Mouse (Mus musculus): Measurements from ENCODE around the gene Kcnma1. TPM values are rescaled to one million over a fixed set of nuclear protein-coding genes. Genes with fewer than 3 reads are reported as not detected.

Kcnma1 gene
- polyA plus RNA-seq, 1 experiment from 2014 or later = 22.8 TPM

GRCm38 (mm10) chr14:23574136-23574535 lies 440.2 kb downstream of the Kcnma1 start:
- Histone ChIP-seq H3K9me3 (ENCODE audit: control insufficient read depth, low read length) (no peaks in the 10 kb centered on the region), H3K27ac (no peak overlapping the region), H3K4me2 (replicated peaks) (no peak overlapping the region), H3K4me1 (replicated peaks; ENCODE audit: control insufficient read depth, insufficient read depth, low read length) (no peaks in the 10 kb centered on the region), H3K36me3 (replicated peaks; ENCODE audit: control insufficient read depth, insufficient read depth) (no peaks in the 10 kb centered on the region), H3K27me3 (ENCODE audit: control insufficient read depth, insufficient read depth, low read length) (no peaks in the 10 kb centered on the region), H3K4me3 (replicated peaks; ENCODE audit: low read length) (no peak overlapping the region), H3K9ac (no peak overlapping the region)
- no peak for DNase-seq (ENCODE audit: low spot score)
- 87% methylated on average over 4 of the region's 4 CpGs for WGBS
- no peak for ATAC-seq (ENCODE audit: low FRiP score)

DNA sequence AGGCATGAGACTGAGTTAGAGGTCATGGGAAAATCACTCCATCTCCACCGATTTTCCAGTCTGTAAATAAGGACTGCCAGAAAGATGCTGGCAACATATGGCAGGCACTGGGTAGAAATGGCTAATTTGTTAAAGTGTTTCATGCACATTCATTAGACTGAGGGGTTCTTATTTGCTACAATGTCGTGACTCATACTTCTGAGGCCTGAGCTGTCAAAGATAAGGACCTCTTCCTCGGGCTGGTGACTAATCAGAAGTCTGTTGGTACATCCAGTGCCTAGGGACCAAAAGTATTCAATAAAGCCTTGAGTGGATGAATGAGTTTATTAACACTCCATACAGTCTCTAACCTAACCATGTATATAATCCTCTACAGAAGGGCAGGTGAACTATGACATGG lies 440.9 kb downstream of the Kcnma1 start:
- no peak overlapping the region for H3K27ac ChIP-seq
- H3K27me3 ChIP-seq (ENCODE audit: control insufficient read depth, insufficient read depth, low read length) = no peaks in the 10 kb centered on the region
- WGBS = 49% methylated on average over 3 of the region's 3 CpGs
- H3K9me3 ChIP-seq (ENCODE audit: control insufficient read depth, low read length) = no peaks in the 10 kb centered on the region
- no peaks in the 10 kb centered on the region for H3K4me1 ChIP-seq (replicated peaks; ENCODE audit: control insufficient read depth, insufficient read depth, low read length)
- ATAC-seq (ENCODE audit: low FRiP score) = no peak
- H3K36me3 ChIP-seq (replicated peaks; ENCODE audit: control insufficient read depth, insufficient read depth) = no peaks in the 10 kb centered on the region
- H3K4me2 ChIP-seq (replicated peaks) = no peak overlapping the region
- no peak for DNase-seq (ENCODE audit: low spot score)
- no peak overlapping the region for H3K9ac ChIP-seq
- H3K4me3 ChIP-seq (replicated peaks; ENCODE audit: low read length) = no peak overlapping the region

GRCm38 (mm10) chr14:23572778-23573177 lies 441.5 kb downstream of the Kcnma1 start:
- Histone ChIP-seq H3K9ac (no peak overlapping the region), H3K36me3 (replicated peaks; ENCODE audit: control insufficient read depth, insufficient read depth) (no peaks in the 10 kb centered on the region), H3K4me2 (replicated peaks) (no peak overlapping the region), H3K9me3 (ENCODE audit: control insufficient read depth, low read length) (no peaks in the 10 kb centered on the region), H3K4me1 (replicated peaks; ENCODE audit: control insufficient read depth, insufficient read depth, low read length) (no peaks in the 10 kb centered on the region), H3K27me3 (ENCODE audit: control insufficient read depth, insufficient read depth, low read length) (no peaks in the 10 kb centered on the region), H3K27ac (peak overlapping the region; percentile 43; the same call in 1 of the 2 replicates), H3K4me3 (replicated peaks; ENCODE audit: low read length) (no peak overlapping the region)
- DNase-seq (ENCODE audit: low spot score) = no peak
- 39% methylated on average over 1 of the region's 1 CpGs for whole genome bisulfite sequencing
- ATAC-seq (ENCODE audit: low FRiP score) = no peak

DNA sequence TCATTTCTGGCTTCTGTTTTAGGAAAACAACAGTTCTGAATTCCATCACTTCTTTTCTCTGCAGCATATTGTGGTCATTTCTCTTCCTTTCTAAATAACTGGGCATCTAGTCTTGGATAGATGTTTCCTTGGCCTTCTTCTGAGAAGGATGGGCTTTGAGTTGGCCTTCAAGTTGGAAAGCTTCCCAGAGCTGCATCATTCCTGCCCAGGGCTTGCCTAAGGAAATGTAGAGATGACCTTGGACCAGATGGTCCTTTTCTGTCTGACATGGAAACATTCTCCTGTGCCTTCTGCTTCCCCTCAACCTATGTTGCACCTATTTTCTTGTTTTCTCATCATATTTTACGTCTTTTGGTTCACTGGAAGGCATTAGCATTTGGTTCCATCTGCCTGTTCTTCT lies 444.0 kb downstream of the Kcnma1 start:
- DNase-seq (ENCODE audit: low spot score) (no peak), ATAC-seq (ENCODE audit: low FRiP score) (no peak)
- H3K36me3 ChIP-seq (replicated peaks; ENCODE audit: control insufficient read depth, insufficient read depth) = no peaks in the 10 kb centered on the region
- no peak overlapping the region for H3K27ac ChIP-seq
- WGBS = 62% methylated on average over 1 of the region's 1 CpGs
- no peak overlapping the region for H3K4me3 ChIP-seq (replicated peaks; ENCODE audit: low read length)
- H3K4me1 ChIP-seq (replicated peaks; ENCODE audit: control insufficient read depth, insufficient read depth, low read length) = no peaks in the 10 kb centered on the region
- H3K9me3 ChIP-seq (ENCODE audit: control insufficient read depth, low read length) = no peaks in the 10 kb centered on the region
- H3K27me3 ChIP-seq (ENCODE audit: control insufficient read depth, insufficient read depth, low read length) = no peaks in the 10 kb centered on the region
- no peak overlapping the region for H3K9ac ChIP-seq
- H3K4me2 ChIP-seq (replicated peaks) = no peak overlapping the region

DNA sequence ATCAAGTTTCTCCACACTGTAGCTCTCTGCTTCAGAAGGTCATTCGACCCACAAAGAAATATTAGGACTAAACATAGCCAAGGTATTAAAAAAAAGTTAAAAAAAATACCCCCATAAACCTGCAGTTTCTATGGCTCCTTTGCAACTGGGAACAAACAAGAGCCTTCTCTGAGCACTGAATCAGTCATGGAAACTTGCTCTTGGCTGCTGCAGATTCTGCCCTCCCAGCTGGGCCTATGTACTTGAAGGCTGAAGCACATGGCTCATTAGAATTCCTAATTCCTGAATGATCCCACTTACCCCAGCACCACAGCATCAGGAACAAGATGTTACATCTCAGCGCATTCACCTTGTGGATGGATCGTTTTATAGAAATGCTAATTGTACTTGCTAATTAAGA lies 448.4 kb downstream of the Kcnma1 start:
- H3K4me1 ChIP-seq (replicated peaks; ENCODE audit: control insufficient read depth, insufficient read depth, low read length) = no peaks in the 10 kb centered on the region
- no peak for ATAC-seq (ENCODE audit: low FRiP score)
- no peak overlapping the region for H3K27ac ChIP-seq
- H3K36me3 ChIP-seq (replicated peaks; ENCODE audit: control insufficient read depth, insufficient read depth) = no peaks in the 10 kb centered on the region
- DNase-seq (ENCODE audit: low spot score) = no peak
- H3K9ac ChIP-seq = no peak overlapping the region
- no peaks in the 10 kb centered on the region for H3K9me3 ChIP-seq (ENCODE audit: control insufficient read depth, low read length)
- H3K27me3 ChIP-seq (ENCODE audit: control insufficient read depth, insufficient read depth, low read length) = no peaks in the 10 kb centered on the region
- H3K4me3 ChIP-seq (replicated peaks; ENCODE audit: low read length) = no peak overlapping the region
- WGBS = 72% methylated on average over 3 of the region's 3 CpGs
- H3K4me2 ChIP-seq (replicated peaks) = no peak overlapping the region

GRCm38 (mm10) chr14:23564474-23564873 lies 449.8 kb downstream of the Kcnma1 start:
- Histone ChIP-seq H3K9me3 (ENCODE audit: control insufficient read depth, low read length) (no peaks in the 10 kb centered on the region), H3K9ac (no peak overlapping the region), H3K4me3 (replicated peaks; ENCODE audit: low read length) (no peak overlapping the region), H3K27ac (no peak overlapping the region), H3K4me1 (replicated peaks; ENCODE audit: control insufficient read depth, insufficient read depth, low read length) (no peaks in the 10 kb centered on the region), H3K4me2 (replicated peaks) (no peak overlapping the region), H3K36me3 (replicated peaks; ENCODE audit: control insufficient read depth, insufficient read depth) (no peaks in the 10 kb centered on the region), H3K27me3 (ENCODE audit: control insufficient read depth, insufficient read depth, low read length) (no peaks in the 10 kb centered on the region)
- WGBS = 53% methylated on average over 7 of the region's 7 CpGs
- DNase-seq (ENCODE audit: low spot score) = no peak
- ATAC-seq (ENCODE audit: low FRiP score) = no peak

GRCm38 (mm10) chr14:23563180-23563579 lies 451.1 kb downstream of the Kcnma1 start:
- WGBS = 54% methylated on average over 2 of the region's 2 CpGs
- no peak for DNase-seq (ENCODE audit: low spot score)
- no peaks in the 10 kb centered on the region for H3K9me3 ChIP-seq (ENCODE audit: control insufficient read depth, low read length)
- ATAC-seq (ENCODE audit: low FRiP score) = no peak
- H3K36me3 ChIP-seq (replicated peaks; ENCODE audit: control insufficient read depth, insufficient read depth) = no peaks in the 10 kb centered on the region
- H3K27me3 ChIP-seq (ENCODE audit: control insufficient read depth, insufficient read depth, low read length) = no peaks in the 10 kb centered on the region
- H3K4me1 ChIP-seq (replicated peaks; ENCODE audit: control insufficient read depth, insufficient read depth, low read length) = no peaks in the 10 kb centered on the region
- no peak overlapping the region for H3K27ac ChIP-seq
- no peak overlapping the region for H3K4me3 ChIP-seq (replicated peaks; ENCODE audit: low read length)
- no peak overlapping the region for H3K9ac ChIP-seq
- H3K4me2 ChIP-seq (replicated peaks) = no peak overlapping the region

DNA sequence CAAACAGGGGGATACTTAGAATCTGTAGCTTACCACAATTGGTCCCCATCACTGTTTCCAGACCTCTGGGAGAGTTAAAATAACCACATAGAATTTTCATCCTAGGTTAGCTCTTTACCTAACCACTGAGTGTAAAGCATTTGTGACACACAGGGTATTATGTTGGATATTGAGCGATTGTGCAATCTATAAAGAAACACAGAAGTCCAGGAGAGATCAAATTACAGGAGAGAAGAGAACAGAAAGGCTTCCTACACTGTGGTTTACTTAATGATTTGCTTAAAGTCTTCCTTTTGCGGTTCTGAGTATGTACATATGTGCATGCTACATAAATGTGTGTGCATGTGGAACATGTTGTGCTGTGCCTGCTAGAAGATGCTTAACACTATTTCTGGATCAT lies 458.6 kb downstream of the Kcnma1 start:
- Histone ChIP-seq H3K4me3 (replicated peaks; ENCODE audit: low read length) (no peak overlapping the region), H3K4me2 (replicated peaks) (no peak overlapping the region), H3K27me3 (ENCODE audit: control insufficient read depth, insufficient read depth, low read length) (no peaks in the 10 kb centered on the region), H3K27ac (no peak overlapping the region), H3K9me3 (ENCODE audit: control insufficient read depth, low read length) (no peaks in the 10 kb centered on the region), H3K4me1 (replicated peaks; ENCODE audit: control insufficient read depth, insufficient read depth, low read length) (no peaks in the 10 kb centered on the region), H3K36me3 (replicated peaks; ENCODE audit: control insufficient read depth, insufficient read depth) (no peaks in the 10 kb centered on the region), H3K9ac (no peak overlapping the region)
- 94% methylated on average over 2 of the region's 2 CpGs for WGBS
- ATAC-seq (ENCODE audit: low FRiP score) (no peak), DNase-seq (ENCODE audit: low spot score) (no peak)

DNA sequence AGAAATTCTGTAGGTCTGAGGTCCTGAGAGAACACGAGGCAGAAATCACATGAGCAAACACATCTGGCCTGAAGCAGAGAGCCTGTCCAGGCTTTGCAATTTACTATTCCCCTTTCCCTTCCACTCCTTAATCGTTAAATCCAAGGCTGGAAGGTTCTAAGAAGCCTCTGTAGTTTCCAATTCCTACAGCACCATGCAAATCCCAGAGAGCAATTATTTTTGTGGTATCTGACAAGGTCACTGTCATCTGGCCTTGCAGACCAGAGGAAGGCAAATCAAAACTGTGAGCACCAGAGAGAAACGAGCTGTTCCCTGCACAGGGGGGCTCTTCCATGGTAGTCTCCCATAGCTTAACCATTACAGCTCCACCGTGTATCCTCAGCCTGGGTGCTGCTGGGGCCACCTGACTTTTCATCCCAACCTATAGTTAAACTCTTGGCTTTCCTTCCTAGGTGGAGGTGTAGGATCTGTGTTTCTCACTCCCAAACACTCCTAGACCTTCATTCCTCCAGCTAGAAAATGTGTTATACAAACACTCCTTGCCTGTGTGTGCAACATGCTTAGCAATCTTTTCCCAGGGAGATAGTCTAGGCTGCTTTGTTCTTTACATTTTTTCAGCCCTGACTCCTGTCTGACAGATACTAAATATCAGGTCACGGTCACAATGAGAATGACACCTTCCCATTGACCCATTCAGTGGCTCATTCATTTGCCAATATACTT lies 461.9 kb downstream of the Kcnma1 start:
- H3K9me3 ChIP-seq (ENCODE audit: control insufficient read depth, low read length) = no peaks in the 10 kb centered on the region
- H3K4me3 ChIP-seq (replicated peaks; ENCODE audit: low read length) = no peak overlapping the region
- no peaks in the 10 kb centered on the region for H3K36me3 ChIP-seq (replicated peaks; ENCODE audit: control insufficient read depth, insufficient read depth)
- H3K27me3 ChIP-seq (ENCODE audit: control insufficient read depth, insufficient read depth, low read length) = no peaks in the 10 kb centered on the region
- no peak overlapping the region for H3K27ac ChIP-seq
- H3K4me2 ChIP-seq (replicated peaks) = no peak overlapping the region
- WGBS = 66% methylated on average over 5 of the region's 5 CpGs
- DNase-seq (ENCODE audit: low spot score) (no peak), ATAC-seq (ENCODE audit: low FRiP score) (no peak)
- no peaks in the 10 kb centered on the region for H3K4me1 ChIP-seq (replicated peaks; ENCODE audit: control insufficient read depth, insufficient read depth, low read length)
- no peak overlapping the region for H3K9ac ChIP-seq

DNA sequence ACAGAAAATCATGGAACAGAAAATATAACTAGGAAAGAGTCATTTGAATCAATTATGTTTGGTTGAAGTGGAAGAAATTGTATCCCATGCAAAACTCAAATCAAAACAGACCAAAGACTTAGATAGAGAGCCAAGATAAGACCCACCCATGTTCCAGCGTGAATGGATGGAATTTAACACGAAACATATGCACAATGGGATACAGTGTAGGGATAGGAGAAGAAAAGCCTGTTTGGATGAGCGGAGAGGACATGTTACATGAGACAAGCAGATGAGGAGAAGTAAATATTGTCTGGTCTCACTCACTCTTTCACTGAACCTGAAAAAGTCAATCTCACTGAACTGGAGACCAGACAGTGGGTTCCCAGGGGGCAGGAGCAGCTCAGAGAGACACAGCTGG lies 463.8 kb downstream of the Kcnma1 start:
- WGBS = 91% methylated on average over 3 of the region's 3 CpGs

More for the DNA sequence above, 463.8 kb downstream of the Kcnma1 start:
- Histone ChIP-seq H3K27ac (no peak overlapping the region), H3K4me2 (replicated peaks) (no peak overlapping the region), H3K9ac (no peak overlapping the region), H3K9me3 (ENCODE audit: control insufficient read depth, low read length) (no peaks in the 10 kb centered on the region), H3K36me3 (replicated peaks; ENCODE audit: control insufficient read depth, insufficient read depth) (no peaks in the 10 kb centered on the region), H3K27me3 (ENCODE audit: control insufficient read depth, insufficient read depth, low read length) (no peaks in the 10 kb centered on the region), H3K4me1 (replicated peaks; ENCODE audit: control insufficient read depth, insufficient read depth, low read length) (no peaks in the 10 kb centered on the region), H3K4me3 (replicated peaks; ENCODE audit: low read length) (no peak overlapping the region)
- DNase-seq (ENCODE audit: low spot score) = no peak
- ATAC-seq (ENCODE audit: low FRiP score) = no peak
